Mouse (Mus musculus) gastrocnemius, postnatal 4 days (tissue): ENCODE results near the gene Zfp365. TPM values are rescaled to one million over a fixed set of nuclear protein-coding genes. Genes with fewer than 3 reads are reported as not detected.

ENCODE experiments used
- DNase-seq, 2 experiments: peaks; one replicate each; pipeline ENCODE4 v3.0.0; 2021 to 2022; ENCODE audit warnings: low spot score in 2 of 2, mixed read lengths in 2 of 2
- total RNA-seq, 2 experiments: library from RNA; stranded (reverse); gene quantifications; 2 replicates each; pipeline ENCODE4 v1.2.3; 2021

The Zfp365 gene
- total RNA-seq, 2 experiments from 2014 or later: 0.93 to 1.2 TPM

DNA sequence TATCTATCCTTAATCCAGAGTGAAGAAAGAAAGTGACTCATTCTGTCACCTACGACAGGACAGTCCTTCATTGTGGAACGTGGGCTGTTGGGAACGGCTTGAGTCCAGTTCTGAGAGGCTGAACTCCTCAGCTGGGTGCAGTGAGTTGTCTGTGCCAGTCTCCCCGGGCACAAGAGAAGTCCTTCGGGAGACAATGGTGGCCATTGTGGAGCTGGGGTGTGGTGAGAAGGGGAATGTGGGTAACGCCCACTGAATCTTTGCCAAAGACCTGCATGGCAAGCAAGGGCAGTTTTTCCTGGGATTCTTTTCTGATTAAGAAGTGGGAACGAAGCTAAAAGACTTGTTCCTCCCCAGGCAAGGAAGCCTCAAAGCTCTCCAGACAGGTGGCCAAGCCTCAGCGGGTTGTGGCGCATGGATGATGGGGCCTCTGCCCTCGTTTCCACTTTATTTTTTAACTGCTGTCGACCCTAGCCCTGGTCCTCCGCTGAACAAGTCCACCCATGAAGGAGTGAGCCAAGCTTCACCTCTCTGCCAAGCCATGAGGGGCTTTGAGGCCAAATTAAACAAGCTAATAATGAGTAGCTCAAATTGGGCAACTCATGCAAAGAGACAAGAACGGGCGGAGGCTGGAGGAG is 66.3 kb downstream of the Zfp365 start:
- no peak for DNase-seq

DNA sequence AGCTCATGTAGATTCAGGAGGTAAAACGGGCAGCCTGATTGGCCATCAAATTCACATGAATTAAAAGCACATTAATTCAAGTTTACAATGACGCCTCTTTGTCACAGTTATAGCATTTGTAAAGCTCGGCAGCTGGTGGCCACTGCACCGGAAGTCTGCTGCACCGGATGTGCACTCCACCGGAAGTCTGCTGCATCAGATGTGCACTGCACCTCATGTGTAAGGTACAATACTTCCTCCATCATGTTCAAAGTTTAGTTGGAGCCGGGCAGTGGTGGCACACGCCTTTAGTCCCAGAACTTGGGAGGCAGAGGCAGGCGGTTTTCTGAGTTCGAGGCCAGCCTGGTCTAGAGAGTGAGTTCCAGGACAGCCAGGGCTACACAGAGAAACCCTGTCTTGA is 70.9 kb downstream of the Zfp365 start:
- DNase-seq: no peak

DNA sequence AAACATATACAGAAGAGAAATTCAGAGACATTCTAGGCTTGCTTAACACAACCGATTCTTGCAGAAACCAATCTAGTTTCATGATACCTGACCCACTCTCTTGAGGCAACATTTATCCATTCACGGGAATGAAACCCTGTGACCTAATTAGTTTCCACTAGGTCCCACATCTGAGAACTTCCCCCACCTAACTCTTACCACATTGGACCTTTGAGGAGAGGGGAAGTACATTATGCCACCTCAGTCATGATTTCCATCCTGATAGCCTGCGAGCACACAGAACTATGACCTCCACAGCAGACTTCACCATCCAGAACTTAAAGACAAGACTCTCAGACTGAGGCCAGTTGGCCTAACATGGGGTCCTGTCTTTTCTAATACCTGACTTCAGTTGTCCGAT is 71.7 kb downstream of the Zfp365 start:
- no peak for DNase-seq

DNA sequence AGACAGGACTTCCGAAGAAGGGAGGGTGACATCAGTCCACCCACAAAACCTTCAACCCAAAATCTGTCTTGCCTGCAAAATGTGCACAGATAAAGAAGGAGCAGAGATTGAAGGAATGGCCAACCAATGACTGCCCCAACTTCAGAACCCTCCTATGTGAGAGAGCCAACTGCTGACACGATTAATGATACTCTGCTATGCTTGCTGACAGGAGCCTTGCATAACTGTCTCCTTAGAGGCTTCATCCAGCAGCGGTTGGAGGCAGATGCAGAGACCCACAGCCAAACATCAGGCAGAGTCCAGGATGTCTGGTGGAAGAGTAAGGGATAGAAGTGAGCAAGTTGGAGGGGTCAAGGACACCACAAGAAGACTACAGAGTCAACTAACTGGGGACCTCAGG is 73.3 kb downstream of the Zfp365 start:
- DNase-seq: no peak

DNA sequence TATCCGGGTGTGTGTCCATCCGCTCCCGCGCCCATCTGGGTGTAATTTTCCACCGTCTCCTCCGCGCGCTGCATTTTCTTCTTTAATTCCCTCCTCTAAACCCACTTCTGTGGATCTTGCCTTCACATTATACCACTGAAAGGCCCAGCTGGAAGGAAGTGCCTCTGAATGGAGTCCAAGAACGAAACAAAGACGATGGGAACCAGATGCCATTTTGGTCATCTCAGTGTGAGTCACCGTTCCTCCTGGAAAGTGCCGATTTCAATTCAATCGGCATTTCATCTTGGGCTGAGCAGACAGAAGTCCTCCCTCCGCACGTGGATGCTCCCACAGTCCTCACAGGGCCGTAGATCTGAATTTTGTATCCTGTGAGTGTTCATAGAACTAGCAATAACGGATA is 76.0 kb downstream of the Zfp365 start:
- DNase-seq: no peak

Other genes with a start within 250 kb of the Zfp365 start
- 1 to 10 TPM; 3.1 to 3.5 TPM for gene Rtkn2, start 66.9 kb upstream of the Zfp365 start, total RNA-seq